Mouse (Mus musculus) brain, embryonic 14.5 days (tissue): ENCODE measurements around the gene Slit3.

Source experiments
- CTCF ChIP-seq: fragments of 200-500 bp; IDR thresholded peaks from 2 replicates; pipeline ENCODE4 v1.5.1; 2012; ENCODE audit warnings: inconsistent platforms, mild to moderate bottlenecking, moderate library complexity, borderline replicate concordance; ENCODE audit not compliant: insufficient read depth, insufficient read length; ENCODE audit errors: extremely low read depth
- POLR2A ChIP-seq: fragments of 200-500 bp; IDR thresholded peaks from 2 replicates; pipeline ENCODE4 v1.6.1; 2012; ENCODE audit warnings: mild to moderate bottlenecking, inconsistent platforms, borderline replicate concordance; ENCODE audit not compliant: poor library complexity, insufficient read depth, insufficient read length, severe bottlenecking; ENCODE audit errors: extremely low read depth

- peak; percentile 41; the same call in 1 of the 2 replicates for TF ChIP-seq CTCF
- no peak for TF ChIP-seq POLR2A
Observed at GRCm38 (mm10) chr11:35603946-35604345, 482.9 kb downstream of the Slit3 start.
